Mouse (Mus musculus) hindbrain, embryonic 11.5 days (tissue): ENCODE data around the gene Atcay. TPM values are rescaled to one million over a fixed set of nuclear protein-coding genes. Genes with fewer than 3 reads are reported as not detected.
"Not testable (repeated sequence)": the region's sequence is repeated elsewhere in the genome, so short reads cannot be mapped to it uniquely, and the experiment has no call there.

Source experiments
- ATAC-seq: fragments of 200-750 bp; cut with Nextera tagmentation; 2 replicates; pipeline ENCODE4 v1.8.0; 2017; ENCODE audit warnings: mild to moderate bottlenecking, moderate TSS enrichment, moderate library complexity; ENCODE audit not compliant: low FRiP score
- DNase-seq: peaks from one replicate; pipeline ENCODE4 v3.0.0-alpha.2; 2015; ENCODE audit warnings: low spot score
- H3K27ac ChIP-seq: fragments of 300-500 bp; sonication (generic); 2 replicates; pipeline ENCODE4 v1.5.1; 2014; ENCODE audit warnings: mild to moderate bottlenecking, low read depth, low read length
- H3K27me3 ChIP-seq: fragments of 300-500 bp; sonication (generic); 2 replicates; pipeline ENCODE4 v1.6.1; 2014; ENCODE audit warnings: mild to moderate bottlenecking, low read length, moderate library complexity, mixed read lengths; ENCODE audit not compliant: control insufficient read depth, insufficient read depth
- H3K36me3 ChIP-seq: fragments of 300-500 bp; sonication (generic); 2 replicates; pipeline ENCODE4 v1.6.1; 2014; ENCODE audit warnings: mild to moderate bottlenecking, low read length, moderate library complexity, mixed read lengths; ENCODE audit not compliant: control insufficient read depth, insufficient read depth
- H3K4me1 ChIP-seq: fragments of 300-500 bp; sonication (generic); replicated peaks from 2 replicates; pipeline ENCODE4 v1.6.1; 2014; ENCODE audit warnings: low read length, mixed read lengths; ENCODE audit not compliant: control insufficient read depth, insufficient read depth
- H3K4me2 ChIP-seq: fragments of 300-500 bp; sonication (generic); replicated peaks from 2 replicates; pipeline ENCODE4 v1.6.1; 2014; ENCODE audit warnings: mild to moderate bottlenecking, low read depth, low read length
- H3K4me3 ChIP-seq: fragments of 300-500 bp; sonication (generic); 2 replicates; pipeline ENCODE4 v1.5.1; 2014; ENCODE audit warnings: low read depth, low read length
- H3K9ac ChIP-seq: fragments of 300-500 bp; sonication (generic); 2 replicates; pipeline ENCODE4 v1.6.1; 2014; ENCODE audit warnings: low read depth, low read length
- H3K9me3 ChIP-seq: fragments of 300-500 bp; sonication (generic); 2 replicates; pipeline ENCODE4 v1.6.1; 2016; ENCODE audit warnings: low read length; ENCODE audit not compliant: control insufficient read depth
- WGBS: fragments of 180-500 bp; shearing (Covaris S2); extraction: QIAGEN DNeasy Blood & Tissue Kit; methylation state at CpG from one replicate; pipeline ENCODE4 v1.1.7; 2014; 5-methylcytosine and 5-hydroxymethylcytosine counted together
- polyA plus RNA-seq: library from polyadenylated mRNA; unstranded; fragments of >200 nt; fragmentation: Nextera tagmentation; extraction: Ambion mirVana; gene quantifications from 2 replicates; pipeline ENCODE4 v1.2.1, GENCODE M21; 2014

Atcay gene
- polyA plus RNA-seq, 1 experiment from 2014 or later = 22.8 TPM

GRCm38 (mm10) chr10:81182336-81183333, 48.0 kb downstream of the Atcay start, which contains the start of gene Dapk3:
TSS of gene Dapk3 (plus strand) at chr10:81183005.
- H3K27ac ChIP-seq = peak within 1 kb of the TSS; percentile 65
- peak; percentile 96 for ATAC-seq
- no peaks in the 10 kb centered on the region for H3K9me3 ChIP-seq
- H3K9ac ChIP-seq = peak within 1 kb of the TSS; percentile 73
- H3K27me3 ChIP-seq = no peaks in the 10 kb centered on the region
- DNase-seq = peak; percentile 98
- peaks cover 42% of the 10 kb centered on the region for H3K36me3 ChIP-seq
- peaks cover 4% of the 10 kb centered on the region for H3K4me1 ChIP-seq
- H3K4me3 ChIP-seq = peak within 1 kb of the TSS; percentile 78
- 4% methylated on average over 53 of the region's 53 CpGs for WGBS
- peak within 1 kb of the TSS; percentile 57 for H3K4me2 ChIP-seq

- H3K27ac ChIP-seq, H3K4me3 ChIP-seq, DNase-seq, H3K9me3 ChIP-seq, ATAC-seq, H3K4me1 ChIP-seq, H3K27me3 ChIP-seq, H3K9ac ChIP-seq, H3K4me2 ChIP-seq: not testable (repeated sequence)
- peaks cover 42% of the 10 kb centered on the region for H3K36me3 ChIP-seq
- WGBS = 78% methylated on average over 12 of the region's 12 CpGs
These were observed 48.8 kb downstream of the Atcay start for GRCm38 (mm10) chr10:81181860-81182259.

GRCm38 (mm10) chr10:81180946-81181345, 49.7 kb downstream of the Atcay start:
- Histone ChIP-seq H3K4me1 (peaks cover 6% of the 10 kb centered on the region), H3K36me3 (peaks cover 40% of the 10 kb centered on the region)

GRCm38 (mm10) chr10:81179451-81180342, 50.9 kb downstream of the Atcay start:
- Histone ChIP-seq H3K36me3 (peaks cover 40% of the 10 kb centered on the region), H3K27ac (no peak overlapping the region), H3K4me2 (no peak overlapping the region), H3K9me3 (no peaks in the 10 kb centered on the region), H3K27me3 (no peaks in the 10 kb centered on the region), H3K4me1 (peaks cover 6% of the 10 kb centered on the region), H3K4me3 (no peak overlapping the region), H3K9ac (no peak overlapping the region)
- ATAC-seq (no peak), DNase-seq (no peak)
- WGBS = 93% methylated on average over 32 of the region's 32 CpGs

More at GRCm38 (mm10) chr10:81180946-81181345, 49.7 kb downstream of the Atcay start:
- no peaks in the 10 kb centered on the region for H3K27me3 ChIP-seq
- ATAC-seq (no peak), DNase-seq (no peak)
- H3K4me3 ChIP-seq = no peak overlapping the region
- WGBS = 95% methylated on average over 13 of the region's 13 CpGs
- no peak overlapping the region for H3K27ac ChIP-seq
- H3K9me3 ChIP-seq = no peaks in the 10 kb centered on the region
- H3K9ac ChIP-seq = no peak overlapping the region
- H3K4me2 ChIP-seq = no peak overlapping the region

GRCm38 (mm10) chr10:81178927-81179326, 51.7 kb downstream of the Atcay start:
- DNase-seq (no peak), ATAC-seq (no peak)
- peaks cover 40% of the 10 kb centered on the region for H3K36me3 ChIP-seq

GRCm38 (mm10) chr10:81177958-81178712, 52.5 kb downstream of the Atcay start:
- H3K27ac ChIP-seq = peak overlapping the region; percentile 36; the same call in 1 of the 2 replicates
- 74% methylated on average over 14 of the region's 14 CpGs for WGBS
- H3K4me2 ChIP-seq = peak overlapping the region; percentile 92
- H3K9ac ChIP-seq = peak overlapping the region; percentile 93
- no peak for DNase-seq
- peaks cover 14% of the 10 kb centered on the region for H3K4me1 ChIP-seq
- H3K27me3 ChIP-seq = no peaks in the 10 kb centered on the region
- ATAC-seq = no peak
- H3K9me3 ChIP-seq = no peaks in the 10 kb centered on the region
- H3K36me3 ChIP-seq = peaks cover 40% of the 10 kb centered on the region
- H3K4me3 ChIP-seq = peak overlapping the region; percentile 84

More at GRCm38 (mm10) chr10:81178927-81179326, 51.7 kb downstream of the Atcay start:
- H3K9me3 ChIP-seq = no peaks in the 10 kb centered on the region
- no peaks in the 10 kb centered on the region for H3K27me3 ChIP-seq
- no peak overlapping the region for H3K4me3 ChIP-seq
- no peak overlapping the region for H3K9ac ChIP-seq
- no peak overlapping the region for H3K4me2 ChIP-seq
- 95% methylated on average over 11 of the region's 11 CpGs for WGBS
- H3K4me1 ChIP-seq = peaks cover 9% of the 10 kb centered on the region
- no peak overlapping the region for H3K27ac ChIP-seq

GRCm38 (mm10) chr10:81177491-81177925, 53.1 kb downstream of the Atcay start:
- H3K27me3 ChIP-seq = no peaks in the 10 kb centered on the region
- H3K4me3 ChIP-seq = peak overlapping the region; percentile 84
- H3K27ac ChIP-seq = peak overlapping the region; percentile 36; the same call in 1 of the 2 replicates
- peaks cover 40% of the 10 kb centered on the region for H3K36me3 ChIP-seq
- peak overlapping the region; percentile 92 for H3K4me2 ChIP-seq
- WGBS = 13% methylated on average over 16 of the region's 16 CpGs
- ATAC-seq (no peak), DNase-seq (no peak)
- no peaks in the 10 kb centered on the region for H3K9me3 ChIP-seq
- peak overlapping the region; percentile 93 for H3K9ac ChIP-seq
- peaks cover 14% of the 10 kb centered on the region for H3K4me1 ChIP-seq
